Mouse (Mus musculus) MEL (cell line): ENCODE data around the gene Pou5f1.

ENCODE experiments used
- CHD2 ChIP-seq: IDR thresholded peaks from 2 replicates; pipeline ENCODE4 v1.6.1; 2011; ENCODE audit warnings: low read length, improper control_type of control experiment
- CTCF ChIP-seq, 3 experiments: IDR thresholded peaks in 2 of 3; conservative IDR thresholded peaks in 1 of 3; 2 replicates each; pipeline ENCODE4 v1.5.1; 2011 to 2012; ENCODE audit warnings: low read length in 3 of 3, low read depth in 2 of 3, mild to moderate bottlenecking in 2 of 3, improper control_type of control experiment in 1 of 3, inconsistent platforms in 1 of 3, mixed read lengths in 1 of 3, moderate library complexity in 1 of 3; ENCODE audit not compliant: control insufficient read depth in 1 of 3, insufficient read depth in 1 of 3, poor library complexity in 1 of 3, severe bottlenecking in 1 of 3
- ELF1 ChIP-seq: IDR thresholded peaks from 2 replicates; pipeline ENCODE4 v1.6.1; 2014; ENCODE audit warnings: low read depth, mild to moderate bottlenecking, inconsistent platforms, low read length, improper control_type of control experiment, moderate library complexity
- EP300 ChIP-seq, 2 experiments: IDR thresholded peaks; 2 replicates each; pipeline ENCODE4 v1.6.1; 2011; ENCODE audit warnings: improper control_type of control experiment in 2 of 2, low read length in 2 of 2, low read depth in 1 of 2, mild to moderate bottlenecking in 1 of 2
- HCFC1 ChIP-seq: IDR thresholded peaks from 2 replicates; pipeline ENCODE4 v1.6.1; 2012; ENCODE audit warnings: low read depth, mild to moderate bottlenecking, inconsistent platforms, low read length, improper control_type of control experiment, moderate library complexity
- MAX ChIP-seq: IDR thresholded peaks from 2 replicates; pipeline ENCODE4 v1.6.1; 2011; ENCODE audit warnings: low read length, improper control_type of control experiment
- MEF2A ChIP-seq: IDR thresholded peaks from 2 replicates; pipeline ENCODE4 v1.6.1; 2014; ENCODE audit warnings: low read depth, mild to moderate bottlenecking, inconsistent platforms, low read length, improper control_type of control experiment; ENCODE audit not compliant: poor library complexity, insufficient replicate concordance, severe bottlenecking; ENCODE audit errors: extremely low read depth
- NELFE ChIP-seq: IDR thresholded peaks from 2 replicates; pipeline ENCODE4 v1.6.1; 2011; ENCODE audit warnings: low read depth, low read length, improper control_type of control experiment
- NRF1 ChIP-seq: IDR thresholded peaks from 2 replicates; pipeline ENCODE4 v1.6.1; 2014; ENCODE audit warnings: low read depth, mild to moderate bottlenecking, inconsistent platforms, low read length, improper control_type of control experiment, moderate library complexity; ENCODE audit not compliant: poor library complexity, insufficient read depth, severe bottlenecking
- POLR2A ChIP-seq, 2 experiments: IDR thresholded peaks; 2 replicates each; pipeline ENCODE4 v1.6.1; 2011 to 2012; ENCODE audit warnings: low read length in 2 of 2, mild to moderate bottlenecking in 2 of 2, control low read depth in 1 of 2, improper control_type of control experiment in 1 of 2, low read depth in 1 of 2, moderate library complexity in 1 of 2; ENCODE audit not compliant: control insufficient read depth in 1 of 2, insufficient read depth in 1 of 2, poor library complexity in 1 of 2
- POLR2AphosphoS2 ChIP-seq: IDR thresholded peaks from 2 replicates; pipeline ENCODE4 v1.6.1; 2011; ENCODE audit warnings: low read length, improper control_type of control experiment
- POLR2AphosphoS5 ChIP-seq: IDR thresholded peaks from 2 replicates; pipeline ENCODE4 v1.6.1; 2012; ENCODE audit warnings: low read depth, borderline replicate concordance, mild to moderate bottlenecking, inconsistent platforms, low read length, moderate library complexity, mixed read lengths
- RAD21 ChIP-seq: IDR thresholded peaks from 2 replicates; pipeline ENCODE4 v1.6.1; 2011; ENCODE audit warnings: mild to moderate bottlenecking, low read depth, low read length, improper control_type of control experiment
- UBTF ChIP-seq: IDR thresholded peaks from 2 replicates; pipeline ENCODE4 v1.6.1; 2012; ENCODE audit warnings: low read depth, mild to moderate bottlenecking, inconsistent platforms, low read length, improper control_type of control experiment, moderate library complexity, borderline replicate concordance; ENCODE audit not compliant: insufficient read depth

DNA sequence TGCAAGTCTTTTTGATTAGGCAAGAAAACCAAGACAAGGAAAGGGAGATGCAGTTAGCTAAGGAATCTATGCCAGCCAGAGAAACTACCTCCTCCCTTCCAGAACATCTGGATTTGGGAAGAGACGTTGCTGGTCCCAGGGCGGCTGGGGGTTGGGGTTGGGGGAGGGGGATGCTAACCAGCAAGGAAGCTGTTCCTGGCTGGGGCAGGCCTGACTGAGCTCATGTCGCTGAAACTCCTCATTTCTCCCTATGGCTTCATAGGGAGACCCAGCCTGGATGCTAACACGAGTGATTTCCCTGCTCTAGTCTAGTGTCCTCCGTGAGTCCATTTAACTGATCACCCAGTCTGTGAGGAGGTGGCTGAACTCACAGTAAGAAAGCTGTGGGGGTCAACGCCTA lies 3.6 kb upstream of the Pou5f1 start:
- TF ChIP-seq UBTF (no peak), POLR2AphosphoS2 (no peak), MAX (no peak), NELFE (no peak), EP300 (IDR thresholded peaks at IDR 0.05; ENCODE audit: low read depth in 1 of 2, low read length in 2 of 2) (no peak), ELF1 (no peak), HCFC1 (no peak), MEF2A (no peak), CHD2 (no peak), POLR2AphosphoS5 (no peak), NRF1 (no peak), CTCF (IDR thresholded peaks at IDR 0.05 in 2 of 3, conservative IDR thresholded peaks at IDR 0.05 in 1 of 3; ENCODE audit: control insufficient read depth in 1 of 3, insufficient read depth in 1 of 3, low read depth in 2 of 3, low read length in 3 of 3, poor library complexity in 1 of 3, severe bottlenecking in 1 of 3) (no peak), RAD21 (no peak), POLR2A (IDR thresholded peaks at IDR 0.05; ENCODE audit: control insufficient read depth in 1 of 2, insufficient read depth in 1 of 2, low read depth in 1 of 2, low read length in 2 of 2, poor library complexity in 1 of 2) (no peak)
